Mouse (Mus musculus): Measurements from ENCODE around the gene Cox17.

DNA sequence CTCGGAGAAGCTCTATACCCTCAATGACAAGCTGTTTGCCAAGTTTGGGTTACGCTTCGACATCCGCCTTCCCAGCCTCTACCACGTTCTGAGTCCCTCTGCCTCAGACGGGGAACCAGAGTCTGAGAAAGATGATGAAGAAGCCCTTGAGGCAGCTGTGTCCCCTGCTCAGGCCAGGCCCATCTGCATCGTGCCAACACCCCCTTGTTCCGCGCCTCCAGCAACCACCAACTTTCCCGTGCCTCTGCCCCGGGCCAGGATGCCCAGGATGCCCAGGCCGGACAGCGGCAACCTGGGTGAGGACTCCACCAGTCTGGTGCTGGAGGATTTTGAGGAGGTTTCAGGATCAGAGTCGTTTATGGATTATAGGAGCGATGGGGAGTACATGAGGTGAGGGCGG lies 27.1 kb downstream of the Cox17 start:
- TF ChIP-seq CTCF (IDR thresholded peaks at IDR 0.05; ENCODE audit: low read depth, low read length) = no peak
- no peak for TF ChIP-seq POLR2A (IDR thresholded peaks at IDR 0.05; ENCODE audit: borderline replicate concordance, low read depth, low read length)

All from bone marrow macrophage, adult 2 months (primary cell).